Mouse (Mus musculus) layer of hippocampus, adult 18-20 months (tissue): ENCODE results near the gene Kat2b. TPM values are rescaled to one million over a fixed set of nuclear protein-coding genes. Genes with fewer than 3 reads are reported as not detected.
"Not testable (repeated sequence)": the region's sequence is repeated elsewhere in the genome, so short reads cannot be mapped to it uniquely, and the experiment has no call there.

Experiments
- DNase-seq, 2 experiments: peaks; one replicate each; pipeline ENCODE4 v3.0.0; 2022; ENCODE audit warnings: low spot score in 2 of 2
- total RNA-seq, 2 experiments: library from RNA; stranded (reverse); gene quantifications; 2 replicates each; pipeline ENCODE4 v1.2.3; 2021

The Kat2b gene
- total RNA-seq, 2 experiments from 2014 or later = 16.9 to 18.4 TPM

- DNase-seq = not testable (repeated sequence)
These were observed 90.7 kb downstream of the Kat2b start for GRCm38 (mm10) chr17:53657391-53657790.

- no peak for DNase-seq
These were observed 92.0 kb downstream of the Kat2b start for GRCm38 (mm10) chr17:53658668-53659067.

DNA sequence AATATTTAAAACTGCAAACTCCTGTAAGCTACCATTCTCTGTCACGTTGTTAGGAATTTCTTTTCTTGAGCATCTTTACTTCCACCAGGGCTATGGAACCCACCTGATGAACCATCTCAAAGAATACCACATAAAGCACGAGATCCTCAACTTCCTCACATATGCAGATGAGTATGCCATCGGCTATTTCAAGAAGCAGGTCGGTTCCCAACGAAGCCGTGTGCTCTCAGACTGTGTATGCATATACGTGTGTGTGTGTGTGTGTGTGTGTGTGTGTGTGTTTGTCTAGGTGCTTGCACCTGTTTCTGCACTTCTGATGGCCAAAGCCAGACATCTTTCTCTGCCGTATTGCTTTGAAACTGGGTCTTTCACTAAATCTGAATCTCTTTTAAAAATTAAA is 92.6 kb downstream of the Kat2b start:
- no peak for DNase-seq

GRCm38 (mm10) chr17:53659738-53660137 is 93.1 kb downstream of the Kat2b start:
- peak in 1 of 2 experiments; percentile 39 for DNase-seq

DNA sequence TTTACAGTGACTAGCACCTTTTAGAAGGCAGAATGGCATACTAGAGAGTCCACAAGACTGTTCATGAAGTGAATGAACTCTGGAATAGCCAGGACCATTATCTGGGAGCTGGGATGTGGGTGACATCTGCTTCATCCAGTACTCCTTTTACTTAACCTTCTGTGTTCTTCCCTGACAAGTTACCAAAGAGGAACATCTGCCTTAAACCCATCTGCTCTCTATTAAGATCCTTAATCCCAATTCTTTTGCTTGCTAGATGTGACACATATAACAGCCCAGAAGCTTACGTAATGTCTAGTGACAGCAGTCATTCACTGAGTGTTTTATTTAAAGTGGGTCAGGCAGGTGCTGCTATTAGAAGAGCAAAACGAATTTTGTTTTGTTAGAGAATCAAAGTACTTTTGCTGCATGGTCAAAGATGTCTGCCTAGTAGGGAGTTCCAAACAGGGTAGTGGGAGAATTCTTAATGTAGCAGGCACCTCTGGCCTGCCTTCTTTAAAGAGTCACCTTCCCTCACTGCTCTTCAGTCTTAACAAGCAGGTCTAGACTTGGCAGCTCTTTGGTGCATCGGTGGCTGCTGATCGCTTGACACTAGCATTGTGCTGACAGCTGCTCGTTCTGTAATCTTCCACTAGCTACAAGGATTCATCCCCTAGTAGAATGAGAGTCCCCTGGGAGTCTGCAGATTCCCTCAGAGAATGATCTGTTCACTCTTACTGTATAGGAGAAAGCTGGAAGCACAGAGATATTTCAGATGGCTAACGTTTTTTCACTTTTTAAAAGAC is 94.6 kb downstream of the Kat2b start:
- no peak for DNase-seq

GRCm38 (mm10) chr17:53664267-53664666 is 97.6 kb downstream of the Kat2b start:
- no peak for DNase-seq

DNA sequence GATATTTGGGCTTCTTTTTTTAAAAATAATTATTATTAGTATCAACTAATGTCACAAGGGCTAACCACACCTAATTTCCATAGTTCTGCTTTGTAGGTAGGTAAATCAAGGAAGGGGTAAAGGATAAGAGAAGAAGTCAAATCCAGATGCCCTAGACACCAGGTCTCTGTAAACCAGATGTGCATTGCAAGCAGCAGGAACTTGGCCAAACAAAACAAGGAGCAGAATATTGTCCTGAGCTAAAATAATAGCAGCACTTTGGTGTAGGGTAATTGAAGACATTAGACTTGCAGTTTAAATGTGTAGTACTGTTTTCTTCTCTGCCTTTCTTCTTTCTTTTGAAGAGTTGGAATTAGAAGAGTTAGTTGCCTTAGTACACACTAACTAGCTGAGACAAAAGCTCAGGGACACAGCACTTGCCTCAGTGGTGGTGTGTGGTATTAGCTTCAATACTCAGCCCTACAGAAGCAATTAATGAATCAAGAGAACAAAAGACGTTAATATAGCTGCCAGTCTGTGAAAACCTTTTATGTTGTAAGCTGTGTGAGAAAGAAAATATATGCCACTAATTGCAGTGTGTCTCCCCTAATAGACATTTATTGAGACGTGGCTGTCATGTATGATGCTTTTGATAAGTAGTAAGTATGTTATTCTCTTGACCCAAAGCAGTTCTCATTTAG is 98.2 kb downstream of the Kat2b start:
- no peak for DNase-seq

- no peak for DNase-seq
These were observed 103.8 kb downstream of the Kat2b start for GRCm38 (mm10) chr17:53670453-53670852.

DNA sequence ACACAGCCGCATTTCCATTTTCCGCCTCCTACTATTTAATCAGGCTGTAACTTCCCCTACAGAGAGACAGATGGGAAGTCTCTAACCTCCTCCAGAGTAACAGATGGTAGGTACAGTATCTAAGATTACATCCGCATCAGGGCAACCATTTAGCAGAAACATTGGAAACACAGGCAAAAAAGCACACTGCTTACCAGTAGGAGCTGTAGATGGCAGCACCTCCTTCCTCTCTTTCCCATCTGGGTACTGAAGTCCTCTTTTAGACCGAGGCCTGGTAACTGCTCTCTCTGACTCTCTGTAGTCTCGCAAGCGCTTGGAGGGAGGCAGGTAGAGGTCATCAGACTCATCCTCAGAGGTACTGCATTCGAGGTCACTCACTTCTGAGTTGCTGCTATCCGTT is 112.1 kb downstream of the Kat2b start:
- peak; percentile 39 to 82 for DNase-seq

DNA sequence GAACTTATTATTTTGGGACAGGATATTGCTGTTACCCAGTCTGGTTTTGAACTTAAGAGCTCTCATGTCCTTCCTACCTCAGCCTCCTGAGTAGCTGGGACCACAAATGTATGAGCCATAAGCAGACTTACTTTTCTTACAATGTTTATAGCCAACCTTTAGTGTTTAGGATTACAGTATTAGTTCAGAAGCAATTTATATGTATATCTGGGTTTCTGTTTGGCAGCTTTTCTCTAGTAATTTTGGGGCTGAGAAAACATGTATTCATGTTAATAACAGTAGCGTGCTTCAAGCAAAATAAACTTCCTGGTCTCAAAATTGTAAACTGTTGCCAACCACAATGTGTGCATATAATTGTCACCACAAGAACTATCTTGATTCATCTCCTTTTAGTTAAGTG is 121.7 kb downstream of the Kat2b start:
- DNase-seq = no peak

GRCm38 (mm10) chr17:53688877-53689802 is 122.5 kb downstream of the Kat2b start, which contains the start of gene Sgo1:
Gene Sgo1, minus strand, starts transcription at chr17:53689333.
- peak; percentile 94 to 97 for DNase-seq

GRCm38 (mm10) chr17:53689946-53690345 is 123.3 kb downstream of the Kat2b start:
- no peak for DNase-seq

- DNase-seq = peak in 1 of 2 experiments; percentile 38
These were observed 127.4 kb downstream of the Kat2b start for GRCm38 (mm10) chr17:53694039-53694438.

- not testable (repeated sequence) for DNase-seq
These were observed 130.9 kb downstream of the Kat2b start for GRCm38 (mm10) chr17:53697521-53697920.

GRCm38 (mm10) chr17:53714453-53714852 is 147.8 kb downstream of the Kat2b start:
- DNase-seq = no peak

- not testable (repeated sequence) for DNase-seq
These were observed 148.5 kb downstream of the Kat2b start for GRCm38 (mm10) chr17:53715161-53715560.

- no peak for DNase-seq
These were observed 151.8 kb downstream of the Kat2b start for GRCm38 (mm10) chr17:53718474-53718873.

DNA sequence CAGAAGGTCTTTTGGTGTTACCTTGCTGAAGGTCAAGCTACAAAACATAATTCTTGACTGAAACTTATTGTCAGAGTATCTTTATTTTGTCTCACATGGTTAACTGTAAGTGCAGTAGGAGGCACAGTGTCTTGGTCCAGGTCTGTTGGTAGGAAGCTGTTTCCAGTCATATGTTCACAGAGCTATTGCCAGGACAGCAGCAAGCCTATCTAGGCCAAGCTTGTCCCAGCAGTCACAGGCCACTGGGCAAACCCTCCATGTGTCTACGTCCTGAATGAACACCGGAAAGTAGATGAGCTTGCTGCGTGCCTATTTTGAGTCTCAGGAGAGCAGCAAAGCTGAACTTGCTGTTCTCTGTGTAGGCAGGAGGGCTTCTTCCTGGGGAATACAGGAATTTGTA is 152.3 kb downstream of the Kat2b start:
- DNase-seq = not testable (repeated sequence)
